Mouse (Mus musculus): ENCODE results near the gene Card14.
"Not testable (repeated sequence)": the region's sequence is repeated elsewhere in the genome, so short reads cannot be mapped to it uniquely, and the experiment has no call there.

The Card14 gene

DNA sequence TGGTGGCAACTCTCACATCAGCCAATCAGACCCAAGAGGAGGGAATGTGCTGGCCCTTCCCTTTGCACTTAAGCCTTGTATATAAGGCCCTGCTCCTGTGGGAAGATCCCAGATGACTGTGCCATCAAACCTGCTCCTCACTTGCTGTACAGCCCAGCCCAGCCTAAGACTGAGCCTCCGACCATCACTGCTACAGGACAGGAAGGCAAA, at the start of gene Card14:
Card14 (plus strand) TSS at position 111 of the 210 bp plus-strand sequence.
- DNase-seq (ENCODE audit: low spot score in 2 of 2), result no peak

DNA sequence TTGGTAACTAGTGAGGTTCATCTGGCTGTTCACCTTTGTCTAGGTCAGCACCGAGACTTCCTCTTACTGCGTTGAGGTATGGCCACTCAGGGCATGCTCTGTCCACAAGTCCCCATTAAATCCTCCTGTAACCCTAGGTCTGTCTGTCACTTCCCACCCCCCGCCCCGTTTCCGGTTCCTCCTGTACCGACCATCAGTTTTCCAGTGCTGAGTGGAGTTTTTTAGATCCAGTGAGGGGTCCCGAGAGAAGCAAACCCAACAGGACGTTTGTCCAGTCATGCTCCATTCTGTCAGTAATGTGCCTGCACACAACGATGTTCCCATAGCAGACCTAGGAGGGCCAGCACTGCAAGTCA, 49.4 kb upstream of the Card14 start:
- DNase-seq (ENCODE audit: low spot score in 2 of 2), result no peak

GRCm38 (mm10) chr11:119258572-119259322, 48.8 kb upstream of the Card14 start:
- peak; percentile 31 to 43 for DNase-seq (ENCODE audit: low spot score in 2 of 2)

GRCm38 (mm10) chr11:119259977-119260376, 47.6 kb upstream of the Card14 start:
- no peak for DNase-seq (ENCODE audit: low spot score in 2 of 2)

- no peak for DNase-seq (ENCODE audit: low spot score in 2 of 2)
Observed at GRCm38 (mm10) chr11:119264413-119264812, 43.2 kb upstream of the Card14 start.

- DNase-seq (ENCODE audit: low spot score in 2 of 2), result no peak
Observed at GRCm38 (mm10) chr11:119265811-119266210, 41.8 kb upstream of the Card14 start.

GRCm38 (mm10) chr11:119267241-119267674, 40.3 kb upstream of the Card14 start:
- DNase-seq (ENCODE audit: low spot score in 2 of 2), result no peak

- DNase-seq (ENCODE audit: low spot score in 2 of 2), result peak; percentile 89 to 93
Observed at GRCm38 (mm10) chr11:119267768-119268556, 39.6 kb upstream of the Card14 start, which contains the start of gene Gaa. Gene Gaa, plus strand, starts transcription at chr11:119267887.

GRCm38 (mm10) chr11:119268557-119269195, 38.9 kb upstream of the Card14 start:
- DNase-seq (ENCODE audit: low spot score in 2 of 2), result no peak

DNA sequence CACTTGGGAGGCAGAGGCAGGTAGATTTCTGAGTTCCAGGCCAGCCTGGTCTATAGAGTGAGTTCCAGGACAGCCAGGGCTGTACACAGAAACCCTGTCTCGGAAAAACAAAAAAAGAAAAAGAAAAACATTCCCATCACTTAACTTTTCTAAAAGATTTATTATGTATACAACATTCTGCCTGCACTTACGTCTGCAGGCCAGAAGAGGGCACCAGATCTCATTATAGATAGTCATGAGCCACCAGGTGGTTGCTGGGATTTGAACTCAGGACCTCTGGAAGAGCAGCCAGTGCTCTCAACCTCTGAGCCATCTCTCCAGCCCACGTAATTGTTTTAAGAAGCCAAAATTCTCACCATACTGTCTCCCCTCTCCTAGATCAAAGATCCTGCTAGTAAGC, 35.1 kb upstream of the Card14 start:
- not testable (repeated sequence) for DNase-seq (ENCODE audit: low spot score in 2 of 2)

GRCm38 (mm10) chr11:119273186-119273930, 34.2 kb upstream of the Card14 start:
- DNase-seq (ENCODE audit: low spot score in 2 of 2), result no peak

DNA sequence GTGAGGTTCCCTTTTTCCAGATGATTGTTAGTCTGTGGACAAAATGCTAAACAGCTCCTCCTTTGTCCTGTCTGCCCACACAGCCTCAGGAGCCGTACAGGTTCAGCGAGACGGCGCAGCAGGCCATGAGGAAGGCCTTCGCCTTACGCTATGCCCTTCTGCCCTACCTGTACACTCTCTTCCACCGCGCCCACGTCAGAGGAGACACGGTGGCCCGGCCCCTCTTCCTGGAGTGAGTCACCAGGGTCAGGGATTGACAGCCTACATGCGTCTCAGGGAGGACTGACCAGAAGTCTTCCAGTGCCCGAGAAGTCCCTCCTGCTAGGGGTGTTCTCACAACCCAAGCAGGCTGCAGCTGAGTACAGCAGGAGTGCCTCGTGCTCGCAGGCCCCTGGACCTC, 26.5 kb upstream of the Card14 start:
- no peak for DNase-seq (ENCODE audit: low spot score in 2 of 2)

DNA sequence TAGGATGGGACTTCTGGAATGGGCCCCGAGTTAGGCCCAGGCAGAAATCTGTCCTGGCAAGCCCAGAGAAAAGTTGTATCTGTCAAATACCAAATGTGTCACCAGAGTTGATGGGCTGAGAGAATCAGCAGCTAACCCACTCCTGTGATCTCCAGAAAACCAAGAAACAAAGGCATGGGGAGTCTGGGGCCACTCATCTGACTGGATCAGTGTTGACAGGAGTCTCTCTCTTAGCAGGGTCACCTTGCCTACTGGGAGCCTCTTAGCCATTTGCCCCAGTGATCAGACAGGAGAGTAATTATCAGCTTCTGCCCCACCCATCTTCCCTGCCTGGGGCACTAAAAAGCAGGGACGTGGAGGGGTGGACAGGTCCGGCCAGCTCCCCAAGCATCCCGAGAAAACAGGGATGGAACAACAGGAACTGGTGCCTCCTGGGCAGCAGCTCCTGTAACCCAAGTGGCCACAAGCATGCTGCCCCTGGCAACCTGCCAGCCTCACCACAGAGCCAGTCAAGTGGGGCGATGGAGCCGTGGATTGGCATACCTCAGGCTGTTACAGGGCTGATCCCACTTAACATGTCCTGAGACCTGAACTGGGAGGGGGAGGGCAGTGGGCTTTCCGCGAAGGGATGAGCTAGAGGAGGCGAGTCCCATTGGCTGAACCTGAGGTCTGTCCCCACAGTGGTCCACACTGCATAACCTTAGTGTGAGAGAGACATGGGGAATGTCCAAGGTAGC, 21.6 kb upstream of the Card14 start:
- no peak for DNase-seq (ENCODE audit: low spot score in 2 of 2)

- DNase-seq (ENCODE audit: low spot score in 2 of 2), result no peak
Observed at GRCm38 (mm10) chr11:119287207-119287992, 20.2 kb upstream of the Card14 start.

DNA sequence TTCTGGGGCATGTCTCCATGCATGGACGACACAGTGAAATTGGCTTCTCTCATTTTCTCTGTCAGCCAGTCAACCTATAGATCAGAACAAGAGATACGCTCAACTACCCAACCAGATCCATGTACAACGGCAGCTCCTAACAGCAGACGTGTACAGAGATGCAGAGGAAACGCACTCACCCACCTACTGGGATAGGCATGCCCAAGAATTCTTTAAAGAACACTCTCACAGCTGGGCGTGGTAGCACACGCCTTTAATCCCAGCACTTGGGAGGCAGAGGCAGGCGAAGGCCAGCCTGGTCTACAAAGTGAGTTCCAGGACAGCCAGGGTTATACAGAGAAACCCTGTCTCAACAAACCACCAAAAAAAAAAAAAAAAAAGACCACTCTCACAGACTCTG, 14.7 kb upstream of the Card14 start:
- DNase-seq (ENCODE audit: low spot score in 2 of 2), result not testable (repeated sequence)

DNA sequence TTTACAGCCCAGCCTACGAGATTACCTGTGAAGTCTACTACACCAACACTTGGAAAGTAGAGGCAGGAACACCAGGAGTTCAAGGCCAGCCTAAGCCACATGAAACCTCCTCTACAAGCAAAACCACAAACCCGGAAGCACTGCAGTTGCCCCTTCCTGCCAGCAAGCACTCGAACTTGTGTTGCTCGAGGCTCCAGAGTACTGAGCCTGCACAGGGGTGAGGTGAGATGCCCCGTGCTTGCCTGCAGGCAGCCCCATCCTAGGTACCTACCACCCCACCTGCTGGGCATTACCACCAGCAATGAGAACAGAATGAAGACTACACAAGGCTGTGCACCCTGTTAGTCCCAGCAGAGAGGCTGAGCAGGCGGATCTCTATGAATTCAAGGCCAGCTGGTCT, 9.6 kb upstream of the Card14 start:
- no peak for DNase-seq (ENCODE audit: low spot score in 2 of 2)

DNA sequence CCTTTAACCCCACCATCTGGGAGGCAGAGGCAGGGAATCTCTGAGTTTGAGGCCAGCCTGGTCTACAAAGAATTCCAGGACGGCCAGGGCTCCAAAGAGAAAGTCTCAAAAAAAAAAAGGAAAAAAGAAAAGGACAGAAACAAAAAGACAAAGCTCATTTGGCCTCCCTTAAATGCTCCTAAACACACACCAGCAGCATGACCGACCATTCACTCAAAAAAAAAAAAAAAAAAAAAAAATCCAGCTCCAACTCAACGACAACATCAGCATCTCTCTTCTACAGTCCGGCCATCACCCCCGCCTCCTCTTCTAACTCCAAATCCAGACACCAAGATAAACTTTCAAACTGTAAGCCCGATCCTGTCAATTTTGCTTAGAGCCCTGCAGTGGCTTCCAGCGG, 8.7 kb upstream of the Card14 start:
- no peak for DNase-seq (ENCODE audit: low spot score in 2 of 2)

GRCm38 (mm10) chr11:119299391-119300245, 8.0 kb upstream of the Card14 start, which contains the start of gene Eif4a3:
Gene Eif4a3, minus strand, starts transcription at chr11:119300089.
- DNase-seq (ENCODE audit: low spot score in 2 of 2), result peak; percentile 93 to 94

DNA sequence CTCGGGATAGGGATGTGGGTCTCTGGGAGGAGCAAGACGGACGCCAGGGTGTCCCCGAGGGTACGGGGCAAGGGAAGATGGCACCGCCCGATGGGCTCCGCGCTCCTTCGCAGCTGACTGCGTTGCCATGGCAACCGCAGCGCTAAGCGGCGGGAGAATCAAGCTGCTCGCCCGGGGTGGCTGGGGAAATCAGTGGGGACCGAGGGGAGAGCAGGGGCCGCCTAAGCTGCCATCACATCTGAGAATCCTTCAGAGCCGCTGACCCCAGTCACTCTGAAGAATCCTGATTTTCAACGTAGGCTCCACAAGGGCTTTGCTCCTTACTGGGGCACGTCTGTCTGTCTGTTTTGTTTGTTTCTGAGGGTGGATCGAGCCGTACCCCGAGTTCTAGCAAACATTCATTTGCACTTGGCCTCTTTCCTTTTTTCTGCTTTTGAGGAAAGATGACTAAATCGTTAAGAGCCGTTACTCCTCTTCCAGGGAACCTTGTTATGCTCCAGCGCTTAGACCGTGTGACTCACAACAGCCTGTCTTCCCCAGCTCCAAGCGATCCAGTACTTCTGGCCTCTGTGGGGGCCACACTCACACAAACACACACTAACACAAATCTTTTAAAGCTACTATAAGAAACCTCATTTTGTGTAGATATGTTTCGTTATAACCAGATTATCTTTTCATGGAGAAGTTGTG, 7.2 kb upstream of the Card14 start:
- no peak for DNase-seq (ENCODE audit: low spot score in 2 of 2)

Data from spleen, postnatal 36 days (tissue).